Mouse (Mus musculus): ENCODE measurements around the gene Atg13. TPM values are rescaled to one million over a fixed set of nuclear protein-coding genes. Genes with fewer than 3 reads are reported as not detected.
A peak's percentile ranks its signal among the peaks of the same experiment; 100 is the strongest.

Atg13 gene
- total RNA-seq (2014; fragmentation: Nextera tagmentation) = 30.9 and 34.8 TPM in 2 replicates
- 5.9 and 8.5 TPM in 2 replicates for total RNA-seq (2017)
- polyA plus RNA-seq (2012) = 21.0 and 22.2 TPM in 2 replicates

DNA sequence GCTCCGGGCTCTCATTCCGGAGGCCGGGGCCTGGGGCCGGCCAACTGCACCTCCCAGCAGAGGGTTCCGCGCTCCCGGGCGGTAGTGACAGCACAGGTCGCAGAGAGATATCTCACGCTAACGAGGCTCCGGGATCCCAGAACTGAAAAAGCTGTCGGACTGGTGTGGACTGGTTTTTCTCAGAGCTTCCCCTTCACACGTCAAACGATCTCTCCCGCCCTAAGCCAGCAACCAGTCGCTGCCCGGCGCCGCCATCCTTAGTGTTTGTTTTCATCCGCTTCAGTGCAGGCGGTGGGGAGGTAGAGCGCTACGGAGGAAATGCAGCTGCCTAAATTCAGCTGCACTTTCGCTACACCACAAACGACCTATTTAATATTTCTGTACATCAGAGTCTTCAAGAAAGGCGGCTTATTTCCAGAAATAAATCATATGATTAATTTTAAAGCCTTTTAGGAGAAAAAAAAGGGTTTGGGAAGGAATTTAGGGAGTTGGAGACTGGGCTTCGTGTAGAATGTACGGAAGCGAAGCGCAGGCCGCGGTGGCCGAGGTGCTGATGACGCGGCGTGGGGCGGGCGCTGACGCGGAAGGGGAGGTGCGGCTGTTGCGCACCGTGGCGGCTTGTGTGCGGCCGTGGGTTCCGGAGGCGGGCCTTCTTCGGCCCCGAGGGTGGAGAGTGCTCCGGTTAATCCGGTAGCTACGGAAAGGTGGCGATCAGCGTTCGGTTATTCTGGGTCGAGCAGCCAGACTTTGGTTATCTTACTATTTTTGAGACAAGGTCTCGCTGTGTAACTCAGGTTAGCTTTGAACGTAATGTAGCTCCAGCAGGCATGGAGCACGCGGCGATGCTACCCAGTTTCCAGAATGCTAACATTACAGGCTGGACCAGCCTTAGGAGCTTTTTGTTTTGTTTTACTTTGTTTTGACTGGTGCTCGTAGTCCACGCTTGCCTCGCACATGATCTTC is at the start of gene Atg13, which contains the start of gene Harbi1:
Atg13 (minus strand) TSS at position 305 of the 963 bp plus-strand sequence.
Harbi1 (plus strand) TSS at position 581 of the 963 bp plus-strand sequence.
- H3K36me3 ChIP-seq (replicated peaks) = peaks cover 20% of the 10 kb centered on the region
- TF ChIP-seq TAL1 (conservative IDR thresholded peaks at IDR 0.05; ENCODE audit: low read depth, low read length) (no peak), GATA1 (IDR thresholded peaks at IDR 0.05; ENCODE audit: borderline replicate concordance, low read length) (no peak), POLR2AphosphoS5 (IDR thresholded peaks at IDR 0.05; ENCODE audit: insufficient replicate concordance, low read depth, low read length) (no peak), GATA2 (IDR thresholded peaks at IDR 0.05; ENCODE audit: borderline replicate concordance, low read depth, low read length) (no peak), CTCF (IDR thresholded peaks at IDR 0.05; ENCODE audit: low read depth, low read length) (no peak)
- H3K27me3 ChIP-seq (ENCODE audit: insufficient read depth, low read length) = no peaks in the 10 kb centered on the region
- peak within 1 kb of the TSS; percentile 85 for H3K4me3 ChIP-seq (ENCODE audit: low read depth, low read length)
- DNase-seq (ENCODE audit: low spot score) (peak; percentile 88), ATAC-seq (ENCODE audit: extremely low read depth, insufficient number of reproducible peaks, low FRiP score, poor library complexity, severe bottlenecking) (peak; percentile 91)
- H3K4me1 ChIP-seq (ENCODE audit: insufficient read depth, low read depth, low read length) = peaks cover 25% of the 10 kb centered on the region
- H3K9me3 ChIP-seq (replicated peaks) = no peaks in the 10 kb centered on the region

DNA sequence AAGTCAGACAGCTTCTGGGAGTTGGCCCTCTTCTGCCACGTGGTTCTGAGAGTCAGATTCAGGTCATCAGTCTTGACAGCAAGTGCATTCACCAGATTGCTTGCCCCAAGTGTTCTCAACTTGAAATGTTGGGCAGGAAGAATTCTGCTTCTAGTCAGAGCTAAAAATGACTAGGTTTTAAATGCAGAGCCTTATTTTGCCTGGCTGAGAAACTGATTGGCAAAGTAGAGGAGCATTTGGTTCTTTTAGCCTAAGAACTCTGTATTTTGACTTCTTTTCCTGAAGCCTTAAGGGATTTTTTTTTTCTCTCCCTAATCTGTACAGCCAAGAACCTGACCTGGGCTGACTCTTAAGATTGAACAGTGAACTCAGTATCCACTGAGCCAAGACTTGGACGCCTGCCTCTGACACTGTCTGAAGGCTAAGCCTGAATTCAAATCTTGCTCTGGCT is 39.5 kb upstream of the Atg13 start:
- DNase-seq (ENCODE audit: low spot score) (no peak), ATAC-seq (ENCODE audit: extremely low read depth, insufficient number of reproducible peaks, low FRiP score, poor library complexity, severe bottlenecking) (no peak)
- peaks cover 3% of the 10 kb centered on the region; the same call in 1 of the 2 replicates for H3K4me1 ChIP-seq (ENCODE audit: insufficient read depth, low read depth, low read length)
- TF ChIP-seq POLR2AphosphoS5 (IDR thresholded peaks at IDR 0.05; ENCODE audit: insufficient replicate concordance, low read depth, low read length) (no peak), CTCF (IDR thresholded peaks at IDR 0.05; ENCODE audit: low read depth, low read length) (no peak), GATA2 (IDR thresholded peaks at IDR 0.05; ENCODE audit: borderline replicate concordance, low read depth, low read length) (no peak), GATA1 (IDR thresholded peaks at IDR 0.05; ENCODE audit: borderline replicate concordance, low read length) (no peak), TAL1 (conservative IDR thresholded peaks at IDR 0.05; ENCODE audit: low read depth, low read length) (no peak)
- peaks cover 10% of the 10 kb centered on the region for H3K36me3 ChIP-seq (replicated peaks)
- no peaks in the 10 kb centered on the region for H3K27me3 ChIP-seq (ENCODE audit: insufficient read depth, low read length)
- no peak overlapping the region for H3K4me3 ChIP-seq (ENCODE audit: low read depth, low read length)
- H3K9me3 ChIP-seq (replicated peaks) = no peaks in the 10 kb centered on the region

DNA sequence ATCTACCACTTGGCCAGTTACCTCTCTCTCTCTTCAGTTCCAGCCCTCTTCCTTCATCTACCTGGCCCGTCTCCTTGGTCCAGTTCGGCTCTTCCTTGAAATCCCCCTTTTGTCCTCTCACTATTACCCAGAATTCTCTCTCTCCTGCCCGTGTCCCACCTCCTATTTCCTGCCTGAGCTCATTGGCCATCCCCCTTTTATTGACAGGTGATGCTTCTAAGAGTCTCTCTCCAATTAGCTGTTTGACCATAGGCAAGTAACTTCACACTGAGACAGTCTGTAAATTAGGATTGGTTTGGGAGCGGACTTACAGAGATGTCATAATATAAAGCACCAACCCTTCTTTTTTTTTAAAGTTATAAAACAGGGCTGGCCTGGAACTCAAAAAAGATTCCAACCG is 34.3 kb upstream of the Atg13 start:
- no peak for TF ChIP-seq GATA1 (IDR thresholded peaks at IDR 0.05; ENCODE audit: borderline replicate concordance, low read length)
- no peak for TF ChIP-seq TAL1 (conservative IDR thresholded peaks at IDR 0.05; ENCODE audit: low read depth, low read length)
- no peak for TF ChIP-seq GATA2 (IDR thresholded peaks at IDR 0.05; ENCODE audit: borderline replicate concordance, low read depth, low read length)
- no peak for TF ChIP-seq POLR2AphosphoS5 (IDR thresholded peaks at IDR 0.05; ENCODE audit: insufficient replicate concordance, low read depth, low read length)
- no peak for TF ChIP-seq CTCF (IDR thresholded peaks at IDR 0.05; ENCODE audit: low read depth, low read length)
- no peak for DNase-seq (ENCODE audit: low spot score)

DNA sequence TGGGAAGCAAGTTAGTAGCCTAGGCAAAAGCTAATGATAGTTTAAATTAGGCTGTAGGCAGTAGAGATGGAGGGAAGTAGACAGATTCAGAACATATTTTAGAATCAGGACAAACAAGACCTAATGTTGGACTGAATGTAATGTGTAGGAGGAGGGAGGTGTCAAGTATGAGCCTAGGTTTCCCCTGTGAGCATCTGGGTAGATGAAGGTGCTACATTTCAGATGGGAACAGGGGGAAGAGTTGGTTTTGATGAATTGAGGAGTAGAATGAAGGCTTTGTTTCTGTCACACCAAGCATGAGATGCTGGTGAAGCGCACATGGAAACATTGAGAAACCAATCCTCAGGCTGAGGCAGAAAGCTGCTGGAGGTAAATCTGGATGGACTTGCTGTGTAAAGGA is 29.2 kb upstream of the Atg13 start:
- peaks cover 32% of the 10 kb centered on the region for H3K36me3 ChIP-seq (replicated peaks)
- peaks cover 31% of the 10 kb centered on the region for H3K4me1 ChIP-seq (ENCODE audit: insufficient read depth, low read depth, low read length)
- DNase-seq (ENCODE audit: low spot score) (no peak), ATAC-seq (ENCODE audit: extremely low read depth, insufficient number of reproducible peaks, low FRiP score, poor library complexity, severe bottlenecking) (no peak)
- TF ChIP-seq GATA1 (IDR thresholded peaks at IDR 0.05; ENCODE audit: borderline replicate concordance, low read length) (no peak), GATA2 (IDR thresholded peaks at IDR 0.05; ENCODE audit: borderline replicate concordance, low read depth, low read length) (no peak), TAL1 (conservative IDR thresholded peaks at IDR 0.05; ENCODE audit: low read depth, low read length) (no peak), POLR2AphosphoS5 (IDR thresholded peaks at IDR 0.05; ENCODE audit: insufficient replicate concordance, low read depth, low read length) (no peak)
- no peaks in the 10 kb centered on the region for H3K27me3 ChIP-seq (ENCODE audit: insufficient read depth, low read length)
- H3K9me3 ChIP-seq (replicated peaks) = no peaks in the 10 kb centered on the region
- H3K4me3 ChIP-seq (ENCODE audit: low read depth, low read length) = no peak overlapping the region

More for the DNA sequence above, 34.3 kb upstream of the Atg13 start:
- H3K9me3 ChIP-seq (replicated peaks) = no peaks in the 10 kb centered on the region
- ATAC-seq (ENCODE audit: extremely low read depth, insufficient number of reproducible peaks, low FRiP score, poor library complexity, severe bottlenecking) = no peak
- H3K36me3 ChIP-seq (replicated peaks) = peaks cover 22% of the 10 kb centered on the region
- no peaks in the 10 kb centered on the region for H3K27me3 ChIP-seq (ENCODE audit: insufficient read depth, low read length)
- H3K4me3 ChIP-seq (ENCODE audit: low read depth, low read length) = no peak overlapping the region
- peaks cover 9% of the 10 kb centered on the region for H3K4me1 ChIP-seq (ENCODE audit: insufficient read depth, low read depth, low read length)

DNA sequence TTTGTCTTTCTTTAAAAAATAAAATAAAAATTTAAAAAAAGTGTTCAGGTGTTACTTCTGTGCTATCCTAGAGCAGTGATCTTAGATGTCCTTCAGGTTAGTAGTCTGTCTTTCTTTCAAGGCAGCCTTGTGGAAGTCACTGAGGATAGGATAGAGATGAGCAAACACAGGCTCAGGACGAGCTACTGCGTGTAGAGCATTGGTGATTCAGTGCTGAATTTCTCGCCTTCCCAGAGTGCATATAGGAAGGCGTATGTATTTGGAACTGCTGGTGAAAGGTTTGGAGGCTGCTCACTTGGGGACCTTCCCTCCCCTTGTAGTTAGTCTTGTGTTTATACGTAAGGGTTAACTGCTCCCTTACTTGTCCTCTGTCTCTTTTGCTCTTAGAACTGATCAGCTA is 24.8 kb upstream of the Atg13 start:
- Histone ChIP-seq H3K9me3 (replicated peaks) (no peaks in the 10 kb centered on the region), H3K4me1 (ENCODE audit: insufficient read depth, low read depth, low read length) (peaks cover 31% of the 10 kb centered on the region), H3K4me3 (ENCODE audit: low read depth, low read length) (no peak overlapping the region), H3K36me3 (replicated peaks) (peaks cover 21% of the 10 kb centered on the region), H3K27me3 (ENCODE audit: insufficient read depth, low read length) (no peaks in the 10 kb centered on the region)
- DNase-seq (ENCODE audit: low spot score) (no peak), ATAC-seq (ENCODE audit: extremely low read depth, insufficient number of reproducible peaks, low FRiP score, poor library complexity, severe bottlenecking) (no peak)
- no peak for TF ChIP-seq GATA1 (IDR thresholded peaks at IDR 0.05; ENCODE audit: borderline replicate concordance, low read length)

GRCm38 (mm10) chr2:91729971-91730821 is 19.8 kb upstream of the Atg13 start, which contains the start of gene Ambra1:
Ambra1 (plus strand) TSS chr2:91730134.
- TF ChIP-seq CTCF (IDR thresholded peaks at IDR 0.05; ENCODE audit: low read depth, low read length) (no peak), GATA1 (IDR thresholded peaks at IDR 0.05; ENCODE audit: borderline replicate concordance, low read length) (no peak)
- ATAC-seq (ENCODE audit: extremely low read depth, insufficient number of reproducible peaks, low FRiP score, poor library complexity, severe bottlenecking) = peak; percentile 80
- Histone ChIP-seq H3K4me3 (ENCODE audit: low read depth, low read length) (peak within 1 kb of the TSS; percentile 91), H3K4me1 (ENCODE audit: insufficient read depth, low read depth, low read length) (peaks cover 35% of the 10 kb centered on the region), H3K27me3 (ENCODE audit: insufficient read depth, low read length) (no peaks in the 10 kb centered on the region), H3K36me3 (replicated peaks) (peaks cover 12% of the 10 kb centered on the region), H3K9me3 (replicated peaks) (no peaks in the 10 kb centered on the region)
- DNase-seq (ENCODE audit: low spot score) = peak; percentile 72

Data from G1E (cell line).